Mouse (Mus musculus): ENCODE data around the gene Ccdc169. TPM values are rescaled to one million over a fixed set of nuclear protein-coding genes. Genes with fewer than 3 reads are reported as not detected.
A peak's percentile ranks its signal among the peaks of the same experiment; 100 is the strongest.

Ccdc169 gene
- polyA plus RNA-seq (2015; fragmentation: Nextera tagmentation; extraction: Ambion mirVana) = not detected in 2 replicates

- no peak within 1 kb of the TSS for H3K4me3 ChIP-seq (ENCODE audit: low read length)
- H3K9me3 ChIP-seq (ENCODE audit: control insufficient read depth, low read length) = no peaks in the 10 kb centered on the region
- H3K4me2 ChIP-seq (ENCODE audit: low read depth, low read length) = no peak within 1 kb of the TSS
- no peaks in the 10 kb centered on the region for H3K4me1 ChIP-seq (ENCODE audit: control insufficient read depth, insufficient read depth, low read length)
- no peak within 1 kb of the TSS for H3K9ac ChIP-seq (ENCODE audit: low read depth, low read length)
- H3K27ac ChIP-seq (ENCODE audit: low read length) = no peak within 1 kb of the TSS
- ATAC-seq = no peak
- peaks cover 11% of the 10 kb centered on the region; the same call in 1 of the 2 replicates for H3K36me3 ChIP-seq (ENCODE audit: control insufficient read depth, insufficient read depth, low read length)
- no peaks in the 10 kb centered on the region for H3K27me3 ChIP-seq (replicated peaks; ENCODE audit: control insufficient read depth, insufficient read depth, low read length)
These were observed at the start of gene Ccdc169 for GRCm38 (mm10) chr3:55137039-55137438. Ccdc169 (plus strand) TSS chr3:55137339.

GRCm38 (mm10) chr3:55087360-55087759 is 49.8 kb upstream of the Ccdc169 start:
- WGBS = 69% methylated on average over 4 of the region's 4 CpGs
- Histone ChIP-seq H3K4me2 (ENCODE audit: low read depth, low read length) (no peak overlapping the region), H3K27ac (ENCODE audit: low read length) (no peak overlapping the region), H3K9me3 (ENCODE audit: control insufficient read depth, low read length) (no peaks in the 10 kb centered on the region), H3K4me3 (ENCODE audit: low read length) (no peak overlapping the region), H3K4me1 (ENCODE audit: control insufficient read depth, insufficient read depth, low read length) (0 out of 2 replicates have a peak, but pooled peaks cover 3% of the 10 kb centered on the region), H3K36me3 (ENCODE audit: control insufficient read depth, insufficient read depth, low read length) (no peaks in the 10 kb centered on the region), H3K9ac (ENCODE audit: low read depth, low read length) (no peak overlapping the region), H3K27me3 (replicated peaks; ENCODE audit: control insufficient read depth, insufficient read depth, low read length) (no peaks in the 10 kb centered on the region)
- no peak for ATAC-seq

DNA sequence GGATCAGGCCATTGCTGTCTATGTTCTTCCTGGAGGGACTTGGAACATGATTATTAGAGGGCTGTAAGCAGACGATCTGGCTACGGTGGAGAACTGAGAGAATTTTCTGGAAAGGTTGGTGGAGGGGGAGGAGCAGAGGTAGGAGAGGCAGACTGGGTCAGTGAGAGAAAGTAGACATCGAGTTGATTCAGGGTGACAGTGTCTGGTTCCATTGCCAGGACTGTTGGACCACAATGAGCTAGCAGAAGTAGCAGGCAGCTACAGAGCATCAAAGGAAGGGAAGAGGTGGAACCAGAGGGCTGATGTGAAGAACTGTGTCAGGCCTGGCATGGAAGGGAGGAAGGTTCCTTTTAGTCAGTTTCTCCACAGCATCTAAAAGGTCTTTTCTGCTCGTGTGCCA is 48.8 kb upstream of the Ccdc169 start:
- no peak for ATAC-seq
- Histone ChIP-seq H3K27ac (ENCODE audit: low read length) (peak overlapping the region; percentile 71; the same call in 1 of the 2 replicates), H3K4me3 (ENCODE audit: low read length) (no peak overlapping the region), H3K4me1 (ENCODE audit: control insufficient read depth, insufficient read depth, low read length) (0 out of 2 replicates have a peak, but pooled peaks cover 3% of the 10 kb centered on the region), H3K27me3 (replicated peaks; ENCODE audit: control insufficient read depth, insufficient read depth, low read length) (no peaks in the 10 kb centered on the region), H3K9ac (ENCODE audit: low read depth, low read length) (no peak overlapping the region), H3K4me2 (ENCODE audit: low read depth, low read length) (no peak overlapping the region), H3K36me3 (ENCODE audit: control insufficient read depth, insufficient read depth, low read length) (no peaks in the 10 kb centered on the region), H3K9me3 (ENCODE audit: control insufficient read depth, low read length) (no peaks in the 10 kb centered on the region)
- 62% methylated on average over 4 of the region's 4 CpGs for WGBS

GRCm38 (mm10) chr3:55088843-55089242 is 48.3 kb upstream of the Ccdc169 start:
- Histone ChIP-seq H3K27ac (ENCODE audit: low read length) (peak overlapping the region; percentile 71), H3K4me1 (ENCODE audit: control insufficient read depth, insufficient read depth, low read length) (0 out of 2 replicates have a peak, but pooled peaks cover 3% of the 10 kb centered on the region), H3K4me3 (ENCODE audit: low read length) (no peak overlapping the region), H3K9ac (ENCODE audit: low read depth, low read length) (no peak overlapping the region), H3K4me2 (ENCODE audit: low read depth, low read length) (no peak overlapping the region), H3K36me3 (ENCODE audit: control insufficient read depth, insufficient read depth, low read length) (no peaks in the 10 kb centered on the region), H3K27me3 (replicated peaks; ENCODE audit: control insufficient read depth, insufficient read depth, low read length) (no peaks in the 10 kb centered on the region), H3K9me3 (ENCODE audit: control insufficient read depth, low read length) (no peaks in the 10 kb centered on the region)
- ATAC-seq = peak; percentile 63
- 51% methylated on average over 3 of the region's 3 CpGs for WGBS

DNA sequence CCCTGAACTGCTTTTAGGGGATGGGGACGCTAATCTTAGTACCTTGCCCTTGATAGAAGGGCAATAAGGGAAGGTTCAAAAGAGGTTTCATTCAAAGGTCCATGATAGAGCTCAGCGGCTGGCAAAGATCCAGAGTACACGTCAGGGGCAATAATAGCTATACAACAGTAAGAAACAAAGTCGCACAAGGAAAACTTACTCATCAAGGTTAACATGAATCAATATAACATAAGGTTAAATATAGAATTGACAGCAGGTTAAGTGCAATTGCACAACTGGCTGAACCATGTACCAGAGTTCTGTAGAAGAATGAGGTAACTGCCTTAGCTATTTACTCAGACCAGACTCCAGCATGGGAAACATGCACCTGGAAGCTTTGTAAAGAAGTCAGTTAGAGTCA is 47.8 kb upstream of the Ccdc169 start:
- WGBS = 53% methylated on average over 4 of the region's 4 CpGs
- no peak overlapping the region for H3K9ac ChIP-seq (ENCODE audit: low read depth, low read length)
- H3K27me3 ChIP-seq (replicated peaks; ENCODE audit: control insufficient read depth, insufficient read depth, low read length) = no peaks in the 10 kb centered on the region
- H3K4me3 ChIP-seq (ENCODE audit: low read length) = no peak overlapping the region
- no peak overlapping the region for H3K4me2 ChIP-seq (ENCODE audit: low read depth, low read length)
- no peaks in the 10 kb centered on the region for H3K9me3 ChIP-seq (ENCODE audit: control insufficient read depth, low read length)
- H3K36me3 ChIP-seq (ENCODE audit: control insufficient read depth, insufficient read depth, low read length) = no peaks in the 10 kb centered on the region
- H3K4me1 ChIP-seq (ENCODE audit: control insufficient read depth, insufficient read depth, low read length) = 0 out of 2 replicates have a peak, but pooled peaks cover 3% of the 10 kb centered on the region
- peak overlapping the region; percentile 71 for H3K27ac ChIP-seq (ENCODE audit: low read length)
- ATAC-seq = peak; percentile 95

DNA sequence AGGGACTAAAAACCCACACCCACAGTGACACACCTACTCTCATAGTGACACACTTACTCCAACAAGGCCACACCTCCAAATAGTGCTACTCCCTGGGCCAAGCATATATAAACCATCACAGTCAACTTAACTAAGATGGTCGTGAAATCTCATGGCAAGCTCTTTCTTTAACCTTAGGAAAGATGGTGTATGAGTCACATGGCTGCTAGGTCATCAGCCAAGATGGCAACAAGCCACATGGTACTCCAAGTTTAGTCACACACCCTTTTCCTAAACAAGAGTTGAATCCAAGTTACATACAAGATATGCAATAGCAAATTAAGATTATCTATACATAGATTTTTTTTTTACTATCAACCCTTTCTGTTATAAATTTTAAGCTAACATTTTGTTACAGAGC is 44.0 kb upstream of the Ccdc169 start:
- H3K27ac ChIP-seq (ENCODE audit: low read length) = no peak overlapping the region
- no peak for ATAC-seq
- WGBS = 83% methylated on average over 1 of the region's 1 CpGs
- no peaks in the 10 kb centered on the region for H3K36me3 ChIP-seq (ENCODE audit: control insufficient read depth, insufficient read depth, low read length)
- H3K9ac ChIP-seq (ENCODE audit: low read depth, low read length) = no peak overlapping the region
- H3K4me2 ChIP-seq (ENCODE audit: low read depth, low read length) = no peak overlapping the region
- H3K4me3 ChIP-seq (ENCODE audit: low read length) = no peak overlapping the region
- no peaks in the 10 kb centered on the region for H3K27me3 ChIP-seq (replicated peaks; ENCODE audit: control insufficient read depth, insufficient read depth, low read length)
- no peaks in the 10 kb centered on the region for H3K9me3 ChIP-seq (ENCODE audit: control insufficient read depth, low read length)
- H3K4me1 ChIP-seq (ENCODE audit: control insufficient read depth, insufficient read depth, low read length) = peaks cover 7% of the 10 kb centered on the region

- Histone ChIP-seq H3K4me3 (ENCODE audit: low read length) (no peak overlapping the region), H3K9me3 (ENCODE audit: control insufficient read depth, low read length) (no peaks in the 10 kb centered on the region), H3K9ac (ENCODE audit: low read depth, low read length) (no peak overlapping the region), H3K4me2 (ENCODE audit: low read depth, low read length) (no peak overlapping the region), H3K4me1 (ENCODE audit: control insufficient read depth, insufficient read depth, low read length) (peaks cover 3% of the 10 kb centered on the region), H3K27ac (ENCODE audit: low read length) (peak overlapping the region; percentile 47), H3K27me3 (replicated peaks; ENCODE audit: control insufficient read depth, insufficient read depth, low read length) (no peaks in the 10 kb centered on the region), H3K36me3 (ENCODE audit: control insufficient read depth, insufficient read depth, low read length) (no peaks in the 10 kb centered on the region)
- ATAC-seq = peak; percentile 93
- WGBS = 34% methylated on average over 8 of the region's 8 CpGs
These were observed 41.0 kb upstream of the Ccdc169 start for GRCm38 (mm10) chr3:55095968-55096654.

DNA sequence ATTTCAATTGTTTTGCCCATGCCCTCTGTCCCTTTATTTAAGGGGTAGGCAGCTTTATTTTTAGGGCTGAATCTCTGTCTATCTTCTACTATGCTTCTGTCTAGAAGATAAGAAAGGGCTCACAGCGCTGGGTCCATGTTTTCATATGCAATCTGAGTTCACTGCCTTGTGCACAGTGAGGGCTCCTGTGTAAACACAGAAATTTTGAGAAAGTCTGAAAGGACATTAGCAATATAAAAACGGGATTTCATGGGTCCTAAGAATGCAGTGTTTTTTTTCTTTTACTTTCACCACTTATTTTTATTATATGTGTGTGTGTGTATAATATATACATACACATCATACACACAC is 40.5 kb upstream of the Ccdc169 start:
- H3K27me3 ChIP-seq (replicated peaks; ENCODE audit: control insufficient read depth, insufficient read depth, low read length) = no peaks in the 10 kb centered on the region
- H3K36me3 ChIP-seq (ENCODE audit: control insufficient read depth, insufficient read depth, low read length) = no peaks in the 10 kb centered on the region
- peak overlapping the region; percentile 47 for H3K27ac ChIP-seq (ENCODE audit: low read length)
- peak; percentile 57 for ATAC-seq
- WGBS = 63% methylated on average over 2 of the region's 2 CpGs
- H3K4me2 ChIP-seq (ENCODE audit: low read depth, low read length) = no peak overlapping the region
- peaks cover 3% of the 10 kb centered on the region for H3K4me1 ChIP-seq (ENCODE audit: control insufficient read depth, insufficient read depth, low read length)
- no peak overlapping the region for H3K4me3 ChIP-seq (ENCODE audit: low read length)
- H3K9me3 ChIP-seq (ENCODE audit: control insufficient read depth, low read length) = no peaks in the 10 kb centered on the region
- H3K9ac ChIP-seq (ENCODE audit: low read depth, low read length) = no peak overlapping the region

- no peak for ATAC-seq
- H3K27me3 ChIP-seq (replicated peaks; ENCODE audit: control insufficient read depth, insufficient read depth, low read length) = no peaks in the 10 kb centered on the region
- no peak overlapping the region for H3K27ac ChIP-seq (ENCODE audit: low read length)
- H3K9ac ChIP-seq (ENCODE audit: low read depth, low read length) = no peak overlapping the region
- 87% methylated on average over 2 of the region's 2 CpGs for WGBS
- no peak overlapping the region for H3K4me3 ChIP-seq (ENCODE audit: low read length)
- no peaks in the 10 kb centered on the region for H3K9me3 ChIP-seq (ENCODE audit: control insufficient read depth, low read length)
- H3K36me3 ChIP-seq (ENCODE audit: control insufficient read depth, insufficient read depth, low read length) = no peaks in the 10 kb centered on the region
- peaks cover 3% of the 10 kb centered on the region for H3K4me1 ChIP-seq (ENCODE audit: control insufficient read depth, insufficient read depth, low read length)
- H3K4me2 ChIP-seq (ENCODE audit: low read depth, low read length) = no peak overlapping the region
These were observed 40.0 kb upstream of the Ccdc169 start for GRCm38 (mm10) chr3:55097186-55097585.

GRCm38 (mm10) chr3:55098014-55098413 is 39.1 kb upstream of the Ccdc169 start:
- Histone ChIP-seq H3K4me2 (ENCODE audit: low read depth, low read length) (no peak overlapping the region), H3K4me1 (ENCODE audit: control insufficient read depth, insufficient read depth, low read length) (peaks cover 3% of the 10 kb centered on the region), H3K36me3 (ENCODE audit: control insufficient read depth, insufficient read depth, low read length) (no peaks in the 10 kb centered on the region), H3K9ac (ENCODE audit: low read depth, low read length) (no peak overlapping the region), H3K27me3 (replicated peaks; ENCODE audit: control insufficient read depth, insufficient read depth, low read length) (no peaks in the 10 kb centered on the region), H3K9me3 (ENCODE audit: control insufficient read depth, low read length) (no peaks in the 10 kb centered on the region), H3K4me3 (ENCODE audit: low read length) (no peak overlapping the region), H3K27ac (ENCODE audit: low read length) (no peak overlapping the region)
- 73% methylated on average over 2 of the region's 2 CpGs for WGBS
- no peak for ATAC-seq

Data from intestine, embryonic 16.5 days (tissue).